Mouse (Mus musculus) right cerebral cortex, postnatal 25 days (tissue): ENCODE results near the gene Ccdc60.

Source experiments
- DNase-seq: peaks from one replicate; pipeline ENCODE4 v3.0.0; 2022

The Ccdc60 gene

DNA sequence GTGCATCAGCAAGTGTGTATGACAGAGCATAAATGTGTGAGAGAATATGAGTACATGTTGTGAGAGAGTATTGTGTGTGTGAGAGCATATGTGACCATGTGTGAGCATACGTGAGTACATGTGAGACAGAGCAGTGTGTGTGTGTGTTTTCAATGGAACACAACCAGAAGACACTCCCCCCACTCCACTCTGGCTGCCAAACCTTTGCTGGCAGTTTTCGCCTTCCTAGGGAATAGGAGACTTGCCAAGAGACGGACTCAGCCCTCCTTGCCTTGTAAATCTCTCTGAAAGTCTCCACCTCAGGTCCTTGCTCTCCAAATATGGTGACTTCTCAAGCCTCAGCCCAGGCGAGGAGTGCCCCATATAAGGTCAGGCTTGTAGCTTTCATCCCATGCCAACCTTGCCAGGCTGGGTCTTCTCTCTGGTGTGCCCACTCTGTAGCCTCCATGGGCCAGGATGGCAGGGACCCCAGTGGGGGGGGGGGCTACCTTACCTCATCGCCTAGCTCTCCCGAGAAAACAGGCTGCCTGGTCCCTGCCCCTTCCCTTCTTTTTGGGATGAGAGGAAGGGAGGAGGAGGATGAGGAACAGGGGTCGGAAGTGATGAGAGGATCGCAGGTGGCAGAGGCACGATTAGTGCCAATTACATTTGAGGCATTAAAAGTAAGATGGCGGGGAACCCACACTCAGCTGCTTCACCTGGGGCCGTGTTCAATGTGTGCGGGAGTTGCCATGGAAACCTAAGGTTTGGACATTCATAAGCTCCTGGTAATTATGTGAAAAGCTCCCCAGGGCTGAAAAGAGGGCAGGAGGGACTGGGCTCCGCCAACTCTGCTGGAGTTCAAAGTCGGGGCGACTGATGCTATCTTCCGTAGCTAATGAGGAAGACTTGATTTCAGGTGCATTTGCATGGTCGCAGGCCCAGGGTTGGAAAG lies 19.3 kb downstream of the Ccdc60 start:
- DNase-seq: no peak

DNA sequence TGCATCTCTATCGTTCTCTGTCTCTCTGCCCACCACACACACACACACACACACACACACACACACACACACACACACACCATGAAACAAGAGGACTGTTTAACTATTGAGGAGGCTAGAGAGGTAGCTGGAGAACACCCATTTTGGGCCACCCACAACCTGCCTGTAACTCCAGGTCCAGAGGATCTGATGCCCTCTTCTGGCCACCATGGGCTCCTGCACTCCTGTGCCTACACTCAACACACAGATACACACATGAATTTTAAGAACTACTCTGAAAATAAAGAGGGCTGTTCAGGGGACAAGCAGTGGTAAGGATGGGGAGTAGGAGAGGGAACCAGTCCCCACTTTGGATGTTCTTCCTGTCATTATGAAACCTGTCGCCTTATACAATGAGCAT lies 26.1 kb downstream of the Ccdc60 start:
- no peak for DNase-seq

DNA sequence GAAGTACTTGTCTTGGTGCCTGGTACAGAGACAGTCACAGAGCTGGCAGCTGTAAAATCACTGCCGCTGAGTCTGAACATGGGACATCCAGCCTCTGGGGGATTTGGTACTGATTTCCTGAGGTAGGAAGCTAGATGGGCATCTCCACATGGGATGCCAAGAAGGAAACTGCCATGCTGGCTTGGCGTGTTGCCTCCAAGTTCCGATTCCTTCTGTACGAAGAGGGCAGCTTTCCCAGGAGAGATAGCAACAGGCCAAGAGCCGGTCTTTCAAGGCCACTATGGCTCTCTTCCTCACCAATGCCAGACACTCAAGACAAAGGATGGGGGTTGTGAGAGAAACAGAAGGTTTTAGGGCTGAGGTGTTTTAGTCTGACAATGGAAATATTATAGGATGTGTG lies 26.8 kb downstream of the Ccdc60 start:
- DNase-seq: no peak

DNA sequence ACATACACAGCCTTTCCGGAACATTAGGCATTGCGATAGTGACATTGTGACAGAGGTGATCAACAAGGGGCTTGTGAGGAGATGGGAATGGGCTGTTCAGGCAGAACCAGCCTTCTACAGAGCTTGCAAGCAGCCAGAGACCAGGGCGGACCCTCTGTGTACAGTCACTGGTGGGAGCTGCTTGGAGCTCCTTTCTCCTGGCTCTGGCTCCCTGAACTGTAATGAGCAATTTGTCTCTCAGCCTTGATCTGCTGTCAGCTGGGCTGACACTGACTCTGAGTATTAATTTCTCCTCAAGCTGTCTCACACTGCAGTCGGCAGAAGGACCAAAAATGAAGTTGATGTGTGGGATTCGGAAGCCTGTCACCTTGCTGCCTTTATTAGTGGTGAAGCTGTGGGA lies 28.4 kb downstream of the Ccdc60 start:
- DNase-seq: no peak

DNA sequence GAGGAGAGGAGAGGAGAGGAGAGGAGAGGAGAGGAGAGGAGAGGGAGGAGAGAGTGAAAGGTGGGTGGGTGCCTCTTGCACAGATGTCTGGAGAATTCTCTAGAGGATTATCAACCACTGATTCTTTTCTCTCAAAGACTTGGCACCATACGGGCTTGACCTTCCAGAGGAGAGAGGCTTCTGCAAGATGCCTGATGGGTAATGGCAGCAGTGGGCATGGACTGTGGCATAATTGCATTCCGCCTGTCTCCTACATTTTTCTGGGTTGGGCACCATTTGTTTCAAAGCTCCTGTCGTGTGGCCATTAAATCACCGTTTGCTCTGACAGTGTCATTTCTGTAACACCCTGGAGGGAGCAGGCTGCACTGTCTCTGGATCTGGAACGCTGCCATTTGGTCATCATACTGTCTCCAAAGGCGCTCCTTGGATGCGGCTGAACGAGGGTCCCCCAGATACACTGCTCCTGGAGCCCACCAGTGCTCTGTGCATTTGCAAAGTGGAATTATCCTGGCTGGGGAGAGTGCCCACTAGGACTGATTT lies 30.4 kb downstream of the Ccdc60 start:
- no peak for DNase-seq

DNA sequence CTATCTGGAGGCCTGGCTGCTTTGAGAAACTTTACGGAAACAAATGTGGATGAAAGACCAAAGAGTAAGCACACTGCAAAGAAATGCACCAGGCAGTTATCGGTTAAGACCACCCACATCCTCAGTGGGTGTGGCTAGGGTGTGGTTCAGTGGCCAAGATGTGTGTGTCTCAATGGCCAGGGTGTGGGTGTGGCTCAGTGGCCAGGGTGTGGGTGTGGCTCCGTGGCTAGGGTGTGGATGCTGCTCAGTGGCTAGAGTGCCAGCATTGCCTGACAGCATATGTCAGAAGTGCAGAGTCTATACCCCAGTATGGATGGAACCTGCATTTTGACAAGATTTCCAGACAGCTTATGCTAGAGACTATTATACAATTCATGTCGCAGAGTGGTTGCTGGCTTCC lies 34.9 kb downstream of the Ccdc60 start:
- no peak for DNase-seq

DNA sequence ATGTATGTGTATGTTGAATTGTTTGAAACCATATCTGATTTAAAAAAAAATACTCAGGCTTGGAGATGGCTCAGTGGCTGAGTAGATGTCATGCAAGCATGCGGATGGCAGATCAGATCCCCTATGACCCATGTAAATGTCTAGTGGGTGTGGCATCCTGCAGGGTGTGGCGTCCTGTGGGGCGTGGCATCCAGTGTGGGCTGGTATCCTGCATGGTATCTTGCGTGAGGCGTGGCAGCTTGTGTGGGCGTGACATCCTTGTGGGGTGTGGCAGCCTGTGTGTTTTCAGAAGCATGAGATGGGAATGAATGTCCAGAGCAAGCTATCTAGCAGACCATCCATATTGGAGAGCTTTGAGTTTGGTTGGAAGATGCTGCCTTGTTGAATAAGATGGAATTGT lies 36.6 kb downstream of the Ccdc60 start:
- no peak for DNase-seq

DNA sequence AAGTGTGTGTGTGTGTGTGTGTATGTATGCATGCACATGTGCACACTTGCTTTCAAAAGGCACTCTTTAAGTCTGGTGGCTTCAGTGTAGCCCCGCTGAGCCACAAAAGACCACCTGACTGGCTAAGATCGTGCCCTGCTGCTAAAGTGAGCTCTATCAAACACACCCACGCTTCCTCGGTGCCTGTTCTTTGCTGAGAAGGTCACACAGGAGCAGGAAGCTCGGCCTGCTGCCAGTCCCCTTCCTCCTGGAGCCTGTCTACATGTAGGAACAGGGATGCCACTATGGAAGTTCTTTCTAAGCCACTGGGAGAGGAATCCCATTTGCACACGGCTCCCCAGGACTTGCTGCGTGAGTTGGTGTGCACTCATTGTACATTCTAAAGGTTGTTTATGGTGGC lies 42.1 kb downstream of the Ccdc60 start:
- no peak for DNase-seq

DNA sequence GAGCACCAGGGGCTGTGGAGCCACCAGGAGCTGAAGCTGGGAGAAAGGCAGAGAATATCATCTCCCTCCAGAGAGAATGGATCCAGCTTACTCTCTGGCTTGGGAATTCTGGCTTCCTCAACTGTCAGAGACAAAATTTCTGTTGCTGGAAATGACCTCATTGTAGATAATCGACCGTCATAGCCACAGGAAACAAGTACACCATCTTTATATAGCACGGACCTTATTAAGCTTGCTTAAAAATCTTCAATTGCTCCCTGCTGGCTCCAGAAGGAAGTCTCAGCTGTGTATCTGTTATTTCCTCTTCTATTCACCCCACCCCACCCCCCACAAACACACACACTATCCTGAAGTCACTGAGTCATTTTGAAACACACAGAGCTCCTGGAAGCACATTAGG lies 44.3 kb downstream of the Ccdc60 start:
- no peak for DNase-seq

DNA sequence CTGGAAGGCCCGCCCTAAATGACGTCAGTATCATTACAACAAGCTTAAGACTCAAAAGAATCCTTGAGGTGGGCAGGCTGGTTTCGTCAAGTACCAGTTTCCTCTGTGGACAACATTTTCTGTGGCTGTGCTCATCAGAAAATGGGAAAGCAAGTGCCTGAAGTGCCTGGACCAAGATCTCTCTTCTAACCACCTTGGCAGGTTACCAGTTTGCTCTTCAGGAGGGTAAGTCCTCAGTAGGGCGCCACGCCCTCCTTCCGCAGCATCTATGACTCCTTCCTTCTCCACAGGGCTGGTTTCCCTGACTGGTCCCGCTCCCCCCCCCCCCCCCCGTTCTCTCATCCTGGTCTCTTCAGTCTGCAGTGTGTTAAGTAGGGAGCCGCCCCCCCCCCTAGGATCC lies 45.2 kb downstream of the Ccdc60 start:
- no peak for DNase-seq

DNA sequence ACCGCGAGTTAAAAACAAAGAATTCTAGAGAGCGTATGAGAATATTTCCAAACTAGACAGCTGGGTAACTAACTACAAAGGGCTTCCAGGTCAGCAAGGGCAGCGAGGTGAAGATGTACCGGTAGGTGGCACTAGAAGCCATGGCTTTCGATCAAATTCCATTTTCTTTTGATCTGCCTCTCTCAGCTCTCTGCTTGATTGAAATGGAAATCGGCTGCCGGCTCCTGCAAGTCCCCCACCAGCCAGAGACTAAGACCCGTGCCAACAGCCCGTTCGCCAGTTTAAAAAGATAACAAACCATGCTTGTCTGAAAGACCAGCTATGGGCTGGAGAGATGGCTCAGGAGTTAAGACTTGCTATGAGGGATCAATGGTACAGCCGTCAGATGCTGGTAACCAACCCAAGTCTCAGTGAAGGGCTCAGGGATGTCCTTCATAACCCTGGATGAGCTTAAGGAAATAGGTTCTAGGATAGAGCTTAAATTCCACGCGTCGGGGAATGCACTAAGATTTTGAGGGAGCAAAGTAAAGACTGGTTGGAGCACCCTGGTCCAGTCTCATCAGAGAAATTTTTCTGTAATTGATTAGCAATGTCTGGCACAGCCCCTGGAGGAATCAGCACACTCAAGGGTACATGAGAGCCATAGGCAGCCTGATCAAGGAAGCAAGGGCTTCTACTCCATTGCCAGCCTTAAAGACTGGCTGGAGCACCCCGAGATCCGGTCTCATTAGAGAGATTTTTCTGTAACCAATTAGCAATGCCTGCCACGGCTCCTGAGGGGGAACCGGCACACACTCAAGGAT lies 56.7 kb downstream of the Ccdc60 start:
- DNase-seq: peak; percentile 50

DNA sequence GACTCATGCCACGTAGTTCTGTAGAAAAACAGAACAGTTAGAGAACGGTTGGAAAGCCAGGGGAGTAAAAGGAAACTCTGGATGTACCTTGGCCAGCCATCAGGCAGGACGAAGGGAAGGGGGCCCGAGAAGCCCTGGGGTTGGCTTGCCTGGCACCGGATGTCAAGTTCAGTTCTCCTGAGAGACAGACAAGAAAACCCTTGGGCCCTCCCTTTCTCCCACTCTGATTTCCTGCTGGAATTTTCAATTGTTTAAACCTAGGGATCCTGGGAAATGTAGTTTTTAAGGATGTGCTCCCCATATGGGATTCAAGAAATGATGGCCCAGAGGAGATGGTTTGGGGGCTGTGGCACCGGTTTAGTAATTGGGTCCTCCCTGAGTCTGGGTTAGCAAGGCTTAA lies 60.4 kb downstream of the Ccdc60 start:
- DNase-seq: no peak

DNA sequence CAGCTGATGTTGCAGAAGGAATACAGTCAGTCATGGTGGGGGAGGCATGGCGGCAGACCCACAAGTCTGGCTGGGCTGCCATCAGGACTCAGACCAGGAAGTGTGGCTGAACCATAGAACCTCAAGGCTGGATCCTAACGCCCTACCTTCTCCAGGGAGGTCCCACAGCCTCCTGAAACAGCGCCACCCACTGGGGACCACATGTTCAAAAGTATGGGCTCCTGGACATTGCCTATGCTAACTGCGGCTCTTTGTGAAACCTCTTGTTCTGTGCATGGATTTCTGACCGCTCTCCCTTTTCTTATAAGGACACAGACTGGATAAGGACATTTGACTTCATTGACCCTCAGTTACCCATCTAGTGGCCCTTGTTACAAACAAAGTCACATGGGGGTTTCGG lies 64.8 kb downstream of the Ccdc60 start:
- DNase-seq: no peak

DNA sequence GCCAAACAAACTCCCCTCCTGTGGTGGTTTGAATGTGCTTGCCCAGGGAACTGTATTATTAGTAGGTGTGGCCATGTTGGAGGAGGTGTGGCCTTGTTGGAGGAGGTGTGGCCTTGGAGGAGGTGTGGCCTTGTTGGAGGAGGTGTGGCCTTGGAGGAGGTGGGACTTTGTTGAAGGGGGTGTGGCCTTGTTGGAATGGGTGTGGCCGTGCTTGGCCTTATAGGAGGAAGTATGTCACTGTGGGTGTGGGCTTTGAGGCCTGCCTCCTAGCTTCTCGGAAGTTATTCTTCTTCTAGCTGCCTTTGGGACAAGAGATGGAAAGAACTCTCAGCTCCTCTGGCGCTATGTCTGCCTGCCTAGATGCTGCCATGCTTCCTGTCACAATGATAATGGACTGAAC lies 66.9 kb downstream of the Ccdc60 start:
- DNase-seq: no peak

DNA sequence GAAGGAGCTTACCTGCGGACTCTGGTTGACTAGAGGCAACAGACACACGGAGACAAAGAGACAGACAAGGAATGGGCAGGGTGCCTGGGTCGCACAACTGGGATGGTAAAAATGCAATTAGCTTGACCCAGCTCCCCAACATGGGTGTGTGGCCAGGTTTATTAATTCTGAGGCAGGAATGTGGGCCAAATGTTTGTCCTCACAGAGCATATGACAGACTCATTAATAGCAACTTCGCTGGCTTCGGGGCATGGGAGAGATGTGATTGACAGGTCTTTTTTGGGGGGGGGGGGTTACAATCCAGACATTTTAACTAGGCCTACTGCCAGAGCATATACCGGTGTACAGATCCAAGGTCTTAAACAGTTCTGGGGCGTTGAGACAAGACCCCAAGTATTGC lies 69.5 kb downstream of the Ccdc60 start:
- no peak for DNase-seq

DNA sequence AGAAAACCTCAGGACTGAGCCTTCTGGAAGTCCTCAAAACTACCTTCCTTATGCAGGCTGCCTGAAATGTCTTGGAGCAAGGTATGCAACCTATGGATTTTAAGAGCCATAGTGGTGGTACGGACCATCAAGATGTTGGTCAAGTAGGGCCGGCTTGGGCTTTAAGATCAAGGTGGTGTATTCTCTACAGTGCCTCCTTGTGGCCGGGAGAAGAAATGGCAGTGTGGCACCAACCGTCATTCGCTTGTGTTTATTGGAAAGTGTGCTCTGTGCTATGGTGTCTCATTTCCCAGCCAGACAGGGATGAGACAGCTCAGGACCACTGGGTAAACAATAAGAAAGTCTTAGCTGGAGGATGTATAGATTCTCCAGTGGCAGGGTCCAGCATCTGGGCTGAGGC lies 76.1 kb downstream of the Ccdc60 start:
- no peak for DNase-seq

DNA sequence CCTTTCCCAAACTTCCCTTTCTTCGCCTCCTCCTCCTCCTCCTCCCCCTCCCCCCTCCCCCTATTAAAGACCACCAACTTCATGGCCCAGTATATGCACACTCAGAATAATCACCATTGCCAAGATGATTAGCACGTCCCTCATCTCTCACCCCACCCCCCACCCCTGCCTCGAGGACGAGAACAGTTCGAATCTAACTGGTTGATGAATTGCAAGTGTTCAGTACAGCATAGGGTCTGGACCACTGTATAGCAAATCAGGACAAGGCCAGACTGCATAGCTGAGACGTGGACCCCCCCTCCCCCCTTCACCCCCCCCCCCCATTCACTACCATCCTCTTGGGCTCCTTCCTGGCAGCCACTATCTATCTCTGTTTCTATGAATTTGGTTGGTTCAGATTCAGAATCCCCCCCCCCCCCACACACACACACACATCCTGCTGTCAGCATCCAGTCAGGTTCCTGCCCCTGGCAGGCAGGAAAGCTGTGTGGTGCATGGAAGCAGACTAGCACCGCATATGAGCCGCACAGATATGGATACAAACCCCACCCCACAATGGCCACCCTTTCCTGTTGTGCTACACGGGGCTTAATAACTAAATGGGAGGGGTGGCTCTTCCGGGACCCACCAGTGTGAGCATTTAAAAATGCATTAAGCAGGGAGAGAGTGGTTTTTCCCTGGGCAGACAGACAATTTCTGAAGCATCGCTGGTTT lies 79.2 kb downstream of the Ccdc60 start:
- no peak for DNase-seq

DNA sequence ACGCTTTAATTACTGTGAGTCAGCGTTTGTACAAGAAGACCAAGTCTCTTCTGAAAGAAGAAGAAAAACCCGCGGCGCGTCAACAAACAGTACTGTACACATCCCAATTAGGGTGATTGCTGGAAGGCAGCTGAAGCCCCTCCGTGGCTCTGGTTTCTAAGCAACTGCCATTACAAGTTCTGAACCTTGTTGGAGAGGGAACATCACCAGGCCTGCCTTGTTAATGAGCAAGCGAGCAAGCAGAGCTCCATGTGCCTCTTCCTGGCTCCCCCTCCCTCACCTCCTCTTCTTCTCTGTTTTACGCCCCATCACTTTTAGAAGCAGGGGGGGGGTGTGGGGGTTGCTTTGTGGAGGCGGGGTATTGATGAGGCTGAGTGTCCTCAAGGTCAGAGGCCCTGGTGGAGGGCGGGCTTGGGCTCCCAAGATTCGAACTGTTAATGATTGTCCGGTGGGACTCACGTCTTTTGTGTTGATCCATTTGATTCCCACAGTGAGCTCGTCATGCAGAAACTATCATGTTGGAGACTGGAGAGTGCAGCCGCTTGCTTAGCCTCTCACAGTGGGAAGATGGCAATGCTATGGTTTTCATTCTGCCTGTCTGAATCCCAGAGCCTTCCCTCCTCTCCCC lies 79.9 kb downstream of the Ccdc60 start:
- no peak for DNase-seq

DNA sequence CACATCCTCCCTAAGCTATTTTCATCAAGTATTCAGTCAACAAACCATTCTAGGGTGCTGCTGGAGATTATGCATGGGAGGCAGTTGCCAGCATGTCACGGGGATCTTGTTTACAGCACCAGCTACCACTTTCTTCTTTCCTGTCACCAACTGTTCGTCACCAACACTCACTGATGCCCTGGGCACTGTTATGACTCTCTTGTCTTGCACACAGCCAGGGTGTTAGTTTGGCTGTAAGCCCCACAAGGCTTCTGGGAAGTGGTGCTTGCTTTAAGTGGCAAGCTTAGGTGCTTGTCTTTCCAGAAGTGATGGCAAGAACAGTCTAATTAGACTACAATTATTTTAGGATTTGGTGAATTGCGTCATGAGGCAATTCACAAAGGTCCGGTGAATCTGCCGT lies 86.1 kb downstream of the Ccdc60 start:
- no peak for DNase-seq

DNA sequence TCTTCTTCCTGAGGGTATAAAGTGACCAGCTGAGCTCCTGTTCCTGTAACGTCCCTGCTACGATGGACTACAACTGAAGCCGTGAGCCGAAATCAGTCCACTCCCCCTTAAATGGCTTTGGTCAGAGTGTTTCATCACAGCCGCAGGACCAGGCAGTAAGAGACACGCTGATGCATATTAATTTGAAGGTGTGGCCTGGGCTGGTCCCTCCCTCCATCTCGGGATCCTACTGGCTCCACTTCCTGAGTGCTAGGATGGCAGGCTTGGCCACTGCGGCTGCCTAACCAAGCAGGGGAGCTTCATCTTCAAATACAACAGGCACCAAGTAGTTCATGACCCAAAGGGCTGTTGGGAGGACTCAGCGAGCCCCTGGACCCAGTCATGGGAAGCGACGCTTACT lies 94.3 kb downstream of the Ccdc60 start:
- no peak for DNase-seq

DNA sequence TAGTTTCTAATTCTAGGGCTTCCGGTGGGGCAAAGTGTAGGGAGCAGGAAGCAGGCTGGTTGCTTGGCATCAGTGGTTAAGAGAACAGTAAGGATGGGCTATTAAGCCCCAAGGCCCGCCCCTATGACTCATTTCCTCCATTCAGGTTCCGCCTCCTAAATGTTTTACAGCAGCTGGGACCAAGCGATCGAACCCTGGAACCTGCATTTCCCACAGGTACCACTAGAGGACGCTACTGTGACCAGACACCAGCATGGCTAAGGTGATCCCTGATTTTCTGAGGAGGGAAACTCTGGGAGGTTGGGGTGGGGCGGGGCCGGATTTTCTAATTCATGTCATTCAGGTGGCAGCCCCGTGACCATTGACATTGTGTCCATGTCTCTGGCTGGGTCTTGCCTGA lies 96.1 kb downstream of the Ccdc60 start:
- no peak for DNase-seq

DNA sequence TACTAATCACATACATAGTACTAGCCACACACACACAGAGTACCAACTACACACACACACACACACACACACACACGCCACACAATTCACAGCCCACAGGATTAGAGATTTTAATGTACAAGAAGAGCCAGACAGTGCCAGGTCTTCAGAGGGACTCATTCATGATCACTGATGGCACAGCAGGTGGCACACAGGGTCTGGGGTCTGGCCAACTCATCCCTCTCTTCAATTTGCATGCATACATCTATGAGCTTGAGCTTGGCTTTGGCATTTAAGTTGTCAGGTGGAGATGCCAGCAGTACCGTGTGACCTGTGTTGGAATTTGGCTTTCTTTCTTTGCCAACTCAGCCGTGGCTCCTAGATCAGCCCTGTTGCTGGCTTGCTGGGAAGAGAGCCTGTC lies 97.2 kb downstream of the Ccdc60 start:
- no peak for DNase-seq

DNA sequence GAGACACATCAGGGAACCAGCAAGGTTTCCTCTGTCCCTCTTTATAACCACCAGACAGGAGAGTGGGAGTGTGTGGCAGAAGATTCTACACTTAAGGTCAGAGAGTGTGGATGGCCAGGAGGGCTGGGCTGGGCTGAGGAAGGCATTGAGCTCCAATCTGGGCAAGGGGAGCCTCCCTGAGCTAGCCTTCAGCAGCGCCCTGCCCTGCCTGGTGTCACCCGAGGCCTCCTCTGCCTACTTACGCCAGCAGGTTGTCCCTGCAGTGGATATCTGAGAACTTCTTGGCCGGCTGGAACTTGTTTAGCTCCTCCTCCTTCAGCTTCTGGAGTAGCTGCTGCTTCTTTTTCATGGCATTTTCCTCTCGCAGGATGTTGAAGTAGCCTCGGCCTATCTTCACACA lies 99.0 kb downstream of the Ccdc60 start:
- no peak for DNase-seq
